Mouse (Mus musculus) MEL (cell line): ENCODE data around the gene Iqch. TPM values are rescaled to one million over a fixed set of nuclear protein-coding genes. Genes with fewer than 3 reads are reported as not detected.

Experiments
- DNase-seq: peaks from one replicate; pipeline ENCODE4 v3.0.0; 2011; ENCODE audit warnings: low read depth, low spot score
- H3K27ac ChIP-seq: 2 replicates; pipeline ENCODE4 v1.5.1; 2012; ENCODE audit warnings: low read depth, mild to moderate bottlenecking, control low read depth, low read length, moderate library complexity; ENCODE audit not compliant: control insufficient read depth
- H3K27me3 ChIP-seq, 2 experiments: fragments of 150-350 bp in 1 of 2; sonication (generic) in 1 of 2; 2 replicates each; pipeline ENCODE4 v1.6.1; 2012; ENCODE audit warnings: low read length in 2 of 2, mild to moderate bottlenecking in 2 of 2, improper control_type of control experiment in 1 of 2, moderate library complexity in 1 of 2; ENCODE audit not compliant: insufficient read depth in 2 of 2, control insufficient read depth in 1 of 2
- H3K36me3 ChIP-seq, 2 experiments: 2 replicates each; pipeline ENCODE4 v1.6.1; 2012 to 2014; ENCODE audit warnings: low read length in 2 of 2, improper control_type of control experiment in 1 of 2, inconsistent platforms in 1 of 2, mild to moderate bottlenecking in 1 of 2; ENCODE audit not compliant: insufficient read depth in 2 of 2, control insufficient read depth in 1 of 2
- H3K4me1 ChIP-seq, 2 experiments: fragments of 150-350 bp in 1 of 2; sonication (generic) in 1 of 2; 2 replicates each; pipeline ENCODE4 v1.6.1; 2012; ENCODE audit warnings: low read length in 2 of 2, improper control_type of control experiment in 1 of 2, mild to moderate bottlenecking in 1 of 2; ENCODE audit not compliant: insufficient read depth in 2 of 2, control insufficient read depth in 1 of 2
- H3K4me3 ChIP-seq, 2 experiments: fragments of 150-350 bp in 1 of 2; sonication (generic) in 1 of 2; 2 replicates each; pipeline ENCODE4 v1.5.1; 2012; ENCODE audit warnings: low read depth in 2 of 2, low read length in 2 of 2, mild to moderate bottlenecking in 2 of 2, moderate library complexity in 2 of 2, control low read depth in 1 of 2, improper control_type of control experiment in 1 of 2; ENCODE audit not compliant: control insufficient read depth in 1 of 2, insufficient read depth in 1 of 2
- H3K79me2 ChIP-seq: 2 replicates; pipeline ENCODE4 v1.6.1; 2012; ENCODE audit warnings: mild to moderate bottlenecking, low read length, moderate library complexity; ENCODE audit not compliant: control insufficient read depth, poor library complexity, insufficient read depth
- H3K9ac ChIP-seq: 2 replicates; pipeline ENCODE4 v1.6.1; 2012; ENCODE audit warnings: low read depth, mild to moderate bottlenecking, control low read depth, low read length, moderate library complexity; ENCODE audit not compliant: control insufficient read depth, poor library complexity, severe bottlenecking
- H3K9me3 ChIP-seq: fragments of 150-350 bp; sonication (generic); replicated peaks from 2 replicates; pipeline ENCODE4 v1.6.1; 2012; ENCODE audit warnings: mild to moderate bottlenecking, low read length, improper control_type of control experiment, moderate library complexity; ENCODE audit not compliant: insufficient read depth
- BHLHE40 ChIP-seq: IDR thresholded peaks from 2 replicates; pipeline ENCODE4 v1.6.1; 2012; ENCODE audit warnings: low read depth, mild to moderate bottlenecking, inconsistent platforms, low read length, improper control_type of control experiment, borderline replicate concordance
- ELF1 ChIP-seq: IDR thresholded peaks from 2 replicates; pipeline ENCODE4 v1.6.1; 2014; ENCODE audit warnings: low read depth, mild to moderate bottlenecking, inconsistent platforms, low read length, improper control_type of control experiment, moderate library complexity
- EP300 ChIP-seq, 2 experiments: IDR thresholded peaks; 2 replicates each; pipeline ENCODE4 v1.6.1; 2011; ENCODE audit warnings: improper control_type of control experiment in 2 of 2, low read length in 2 of 2, low read depth in 1 of 2, mild to moderate bottlenecking in 1 of 2
- JUND ChIP-seq: IDR thresholded peaks from 2 replicates; pipeline ENCODE4 v1.6.1; 2011; ENCODE audit warnings: low read depth, mild to moderate bottlenecking, improper control_type of control experiment, low read length
- KAT2A ChIP-seq: conservative IDR thresholded peaks from 2 replicates; pipeline ENCODE4 v1.6.1; 2012; ENCODE audit warnings: low read depth, low read length, improper control_type of control experiment, inconsistent platforms
- MAX ChIP-seq: IDR thresholded peaks from 2 replicates; pipeline ENCODE4 v1.6.1; 2011; ENCODE audit warnings: low read length, improper control_type of control experiment
- MYC ChIP-seq: IDR thresholded peaks from 2 replicates; pipeline ENCODE4 v1.6.1; 2011; ENCODE audit warnings: low read depth, mild to moderate bottlenecking, low read length, improper control_type of control experiment, moderate library complexity
- POLR2A ChIP-seq, 2 experiments: IDR thresholded peaks; 2 replicates each; pipeline ENCODE4 v1.6.1; 2011 to 2012; ENCODE audit warnings: low read length in 2 of 2, mild to moderate bottlenecking in 2 of 2, control low read depth in 1 of 2, improper control_type of control experiment in 1 of 2, low read depth in 1 of 2, moderate library complexity in 1 of 2; ENCODE audit not compliant: control insufficient read depth in 1 of 2, insufficient read depth in 1 of 2, poor library complexity in 1 of 2
- POLR2AphosphoS5 ChIP-seq: IDR thresholded peaks from 2 replicates; pipeline ENCODE4 v1.6.1; 2012; ENCODE audit warnings: low read depth, borderline replicate concordance, mild to moderate bottlenecking, inconsistent platforms, low read length, moderate library complexity, mixed read lengths
- RAD21 ChIP-seq: IDR thresholded peaks from 2 replicates; pipeline ENCODE4 v1.6.1; 2011; ENCODE audit warnings: mild to moderate bottlenecking, low read depth, low read length, improper control_type of control experiment
- RCOR1 ChIP-seq: IDR thresholded peaks from 2 replicates; pipeline ENCODE4 v1.6.1; 2012; ENCODE audit warnings: low read depth, mild to moderate bottlenecking, inconsistent platforms, low read length, improper control_type of control experiment
- SIN3A ChIP-seq: IDR thresholded peaks from 2 replicates; pipeline ENCODE4 v1.6.1; 2012; ENCODE audit warnings: low read length, improper control_type of control experiment, inconsistent platforms
- TBP ChIP-seq: IDR thresholded peaks from 2 replicates; pipeline ENCODE4 v1.8.0; 2011; ENCODE audit warnings: low read depth, low read length, improper control_type of control experiment
- ZC3H11A ChIP-seq: IDR thresholded peaks from 2 replicates; pipeline ENCODE4 v1.6.1; 2012; ENCODE audit warnings: low read depth, mild to moderate bottlenecking, inconsistent platforms, low read length, improper control_type of control experiment
- ZKSCAN1 ChIP-seq: IDR thresholded peaks from 2 replicates; pipeline ENCODE4 v1.6.1; 2012; ENCODE audit warnings: low read depth, mild to moderate bottlenecking, inconsistent platforms, low read length, improper control_type of control experiment, moderate library complexity
- ZMIZ1 ChIP-seq: IDR thresholded peaks from 2 replicates; pipeline ENCODE4 v1.6.1; 2012; ENCODE audit warnings: low read depth, mild to moderate bottlenecking, inconsistent platforms, low read length, improper control_type of control experiment, moderate library complexity
- ZNF384 ChIP-seq: IDR thresholded peaks from 2 replicates; pipeline ENCODE4 v1.6.1; 2012; ENCODE audit warnings: low read depth, mild to moderate bottlenecking, inconsistent platforms, low read length, improper control_type of control experiment
- polyA plus RNA-seq, 2 experiments: library from polyadenylated mRNA; stranded (reverse) in 1 of 2; unstranded in 1 of 2; fragments of >175 nt in 1 of 2; fragments of >200 nt in 1 of 2; gene quantifications; 2 replicates each; pipeline versions ENCODE4 v1.2.1 to v1.2.4; 2012; ENCODE audit warnings: low replicate concordance in 2 of 2, low read depth in 1 of 2; ENCODE audit not compliant: insufficient read length in 2 of 2, insufficient read depth in 1 of 2, missing spikeins in 1 of 2
- total RNA-seq: library from RNA; depleted of rRNA; stranded (reverse); fragments of 300-350 nt; gene quantifications from 2 replicates; pipeline ENCODE4 v1.2.3, GENCODE M21; 2012

Gene Iqch
- total and polyA plus RNA-seq, 3 experiments, result not detected

GRCm38 (mm10) chr9:63609246-63609645 lies 7.0 kb upstream of the Iqch start:
- H3K9me3 ChIP-seq, result no peaks in the 10 kb centered on the region
- no peak for DNase-seq
- no peak overlapping the region for H3K27ac ChIP-seq
- no peak overlapping the region for H3K4me3 ChIP-seq
- peaks cover 0 to 8% of the 10 kb centered on the region in 2 experiments; a peak in 2 of 4 replicates for H3K36me3 ChIP-seq
- peaks cover 23% of the 10 kb centered on the region for H3K79me2 ChIP-seq
- H3K27me3 ChIP-seq, result no peaks in the 10 kb centered on the region
- no peak overlapping the region for H3K9ac ChIP-seq
- TF ChIP-seq POLR2A (IDR thresholded peaks at IDR 0.05; ENCODE audit: control insufficient read depth in 1 of 2, insufficient read depth in 1 of 2, low read depth in 1 of 2, low read length in 2 of 2, poor library complexity in 1 of 2) (no peak), ZC3H11A (no peak), ZMIZ1 (no peak), TBP (no peak), ZKSCAN1 (no peak), POLR2AphosphoS5 (no peak), SIN3A (no peak), MAX (no peak), JUND (no peak), ZNF384 (no peak), ELF1 (no peak)
- TF ChIP-seq, all 39 proteins: peak for 0
- peaks cover 0 to 5% of the 10 kb centered on the region in 2 experiments; a peak in 2 of 4 replicates for H3K4me1 ChIP-seq

- no peak overlapping the region for H3K9ac ChIP-seq
- H3K27me3 ChIP-seq, result no peaks in the 10 kb centered on the region
- no peak overlapping the region for H3K4me3 ChIP-seq
- H3K4me1 ChIP-seq, result peaks cover 4 to 8% of the 10 kb centered on the region in 2 experiments; a peak in 3 of 4 replicates
- H3K9me3 ChIP-seq, result no peaks in the 10 kb centered on the region
- DNase-seq, result no peak
- peaks cover 33% of the 10 kb centered on the region for H3K79me2 ChIP-seq
- H3K36me3 ChIP-seq, result peaks cover 0 to 10% of the 10 kb centered on the region in 2 experiments; a peak in 2 of 4 replicates
- no peak overlapping the region for H3K27ac ChIP-seq
- TF ChIP-seq MYC (no peak), RCOR1 (no peak), MAX (no peak), EP300 (IDR thresholded peaks at IDR 0.05; ENCODE audit: low read depth in 1 of 2, low read length in 2 of 2) (no peak), KAT2A (no peak), BHLHE40 (no peak), ZC3H11A (no peak), SIN3A (no peak), ZMIZ1 (no peak), RAD21 (no peak), ZNF384 (no peak)
Observed at GRCm38 (mm10) chr9:63608006-63608405, 5.7 kb upstream of the Iqch start.
